Mouse (Mus musculus): ENCODE measurements at regions not wholly inside any gene's neighbourhood (a gene's known extent, or its start where the extent isn't known, plus 50 kb on each side); places are given as distances from the start of the nearest gene placed in this dataset.

- TF ChIP-seq CTCF (IDR thresholded peaks at IDR 0.05; ENCODE audit: extremely low read depth, insufficient read length, insufficient replicate concordance, low read depth, low read length) (no peak), POLR2A (IDR thresholded peaks at IDR 0.05; ENCODE audit: low read depth, low read length) (no peak)
These were observed 624.6 kb upstream of the Vstm2b start for GRCm38 (mm10) chr7:40273459-40274072.

Data from small intestine, adult 2 months (tissue).